Mouse (Mus musculus) stomach, postnatal 0 days (tissue): ENCODE measurements around the gene Acvrl1. TPM values are rescaled to one million over a fixed set of nuclear protein-coding genes. Genes with fewer than 3 reads are reported as not detected.

Experiments
- ATAC-seq: fragments of 200-750 bp; cut with Nextera tagmentation; 2 replicates; pipeline ENCODE4 v1.8.0; 2017; ENCODE audit not compliant: low FRiP score, low TSS enrichment
- DNase-seq: peaks from one replicate; pipeline ENCODE4 v3.0.0-alpha.2; 2016; ENCODE audit warnings: low spot score
- H3K27ac ChIP-seq: fragments of 300-500 bp; sonication (generic); replicated peaks from 2 replicates; pipeline ENCODE4 v1.5.1; 2014; ENCODE audit warnings: mild to moderate bottlenecking, control low read depth
- H3K27me3 ChIP-seq: fragments of 300-500 bp; sonication (generic); 2 replicates; pipeline ENCODE4 v1.6.1; 2014; ENCODE audit warnings: low read length; ENCODE audit not compliant: control insufficient read depth, insufficient read depth
- H3K36me3 ChIP-seq: fragments of 300-500 bp; sonication (generic); 2 replicates; pipeline ENCODE4 v1.6.1; 2014; ENCODE audit warnings: low read length, mixed read lengths; ENCODE audit not compliant: control insufficient read depth, insufficient read depth
- H3K4me1 ChIP-seq: fragments of 300-500 bp; sonication (generic); replicated peaks from 2 replicates; pipeline ENCODE4 v1.6.1; 2014; ENCODE audit warnings: antibody characterized with exemption; ENCODE audit not compliant: control insufficient read depth, insufficient read depth
- H3K4me2 ChIP-seq: fragments of 300-500 bp; sonication (generic); replicated peaks from 2 replicates; pipeline ENCODE4 v1.6.1; 2014; ENCODE audit warnings: low read depth, mild to moderate bottlenecking, control low read depth, moderate library complexity
- H3K4me3 ChIP-seq: fragments of 300-500 bp; sonication (generic); 2 replicates; pipeline ENCODE4 v1.5.1; 2014; ENCODE audit warnings: low read depth, low read length, control low read depth
- H3K9ac ChIP-seq: fragments of 300-500 bp; sonication (generic); 2 replicates; pipeline ENCODE4 v1.6.1; 2014; ENCODE audit warnings: mild to moderate bottlenecking, low read length, control low read depth, mixed read lengths
- H3K9me3 ChIP-seq: fragments of 300-500 bp; sonication (generic); 2 replicates; pipeline ENCODE4 v1.6.1; 2016; ENCODE audit warnings: low read length; ENCODE audit not compliant: control insufficient read depth
- CTCF ChIP-seq: IDR thresholded peaks from 2 replicates; pipeline ENCODE4 v1.5.1; 2016; ENCODE audit warnings: antibody characterized with exemption, low read depth, mild to moderate bottlenecking, moderate library complexity
- EP300 ChIP-seq: optimal IDR thresholded peaks from 2 replicates; pipeline ENCODE3; 2016; ENCODE audit warnings: antibody characterized with exemption
- WGBS: fragments of 180-500 bp; shearing (Covaris S2); extraction: QIAGEN DNeasy Blood & Tissue Kit; methylation state at CpG from one replicate; pipeline ENCODE4 v1.1.7; 2014; 5-methylcytosine and 5-hydroxymethylcytosine counted together
- polyA plus RNA-seq: library from polyadenylated mRNA; unstranded; fragments of >200 nt; fragmentation: Nextera tagmentation; extraction: Ambion mirVana; gene quantifications from 2 replicates; pipeline ENCODE4 v1.2.1, GENCODE M21; 2015

The Acvrl1 gene
- polyA plus RNA-seq, 1 experiment from 2014 or later, result 15.2 TPM

DNA sequence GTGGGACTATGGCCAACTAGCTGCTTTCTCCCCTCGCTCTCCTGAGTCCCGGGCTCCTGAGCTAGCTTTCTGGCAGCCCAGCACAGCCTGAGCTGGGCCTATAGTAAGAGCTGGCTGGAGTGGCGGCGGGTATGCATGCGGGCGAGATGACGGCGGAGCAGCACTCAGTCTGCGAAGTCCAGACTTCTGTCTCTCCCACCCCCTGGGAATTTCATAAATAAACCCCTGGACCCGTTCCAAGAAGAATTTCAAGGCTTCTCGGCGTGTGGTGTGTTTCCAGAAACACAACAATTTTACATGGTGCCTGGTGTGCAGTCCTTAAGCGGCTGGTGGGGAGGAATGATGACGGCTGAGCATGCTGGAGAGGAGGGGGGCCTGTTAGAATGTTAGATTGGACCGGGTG lies 34.7 kb downstream of the Acvrl1 start:
- Histone ChIP-seq H3K4me3 (no peak overlapping the region), H3K36me3 (no peaks in the 10 kb centered on the region), H3K4me1 (peaks cover 19% of the 10 kb centered on the region), H3K9me3 (no peaks in the 10 kb centered on the region), H3K27me3 (no peaks in the 10 kb centered on the region), H3K9ac (peak overlapping the region; percentile 35; the same call in 1 of the 2 replicates), H3K27ac (peak overlapping the region; percentile 84), H3K4me2 (peak overlapping the region; percentile 20; the same call in 1 of the 2 replicates)
- no peak for ATAC-seq
- no peak for DNase-seq
- TF ChIP-seq EP300, result no peak
- TF ChIP-seq CTCF, result no peak
- 26% methylated on average over 15 of the region's 15 CpGs for WGBS

DNA sequence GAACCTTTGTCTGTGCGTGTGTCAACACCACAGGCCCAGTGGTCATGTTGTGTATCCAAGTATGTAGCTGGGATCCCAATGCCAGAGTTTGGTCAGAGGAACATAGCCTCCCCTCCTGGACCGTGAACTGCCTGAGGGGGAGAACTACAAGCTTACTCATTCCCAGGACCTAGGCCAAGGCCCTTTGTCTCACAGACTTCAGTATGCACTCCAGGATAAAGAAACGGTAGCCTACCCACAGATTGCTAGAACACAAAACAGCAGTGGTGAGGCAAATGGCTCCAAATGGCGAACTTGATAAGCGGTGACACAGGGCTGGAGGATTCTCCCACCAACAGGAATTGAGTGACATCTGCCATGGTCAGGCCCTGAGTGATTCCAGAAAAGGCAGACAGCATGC lies 35.5 kb downstream of the Acvrl1 start:
- H3K4me2 ChIP-seq, result peak overlapping the region; percentile 9; the same call in 1 of the 2 replicates
- no peaks in the 10 kb centered on the region for H3K36me3 ChIP-seq
- peak overlapping the region; percentile 35; the same call in 1 of the 2 replicates for H3K9ac ChIP-seq
- no peaks in the 10 kb centered on the region for H3K9me3 ChIP-seq
- no peaks in the 10 kb centered on the region for H3K27me3 ChIP-seq
- TF ChIP-seq EP300 (no peak), CTCF (no peak)
- 42% methylated on average over 5 of the region's 5 CpGs for WGBS
- H3K27ac ChIP-seq, result peak overlapping the region; percentile 84
- DNase-seq, result no peak
- no peak overlapping the region for H3K4me3 ChIP-seq
- peaks cover 19% of the 10 kb centered on the region for H3K4me1 ChIP-seq
- no peak for ATAC-seq

DNA sequence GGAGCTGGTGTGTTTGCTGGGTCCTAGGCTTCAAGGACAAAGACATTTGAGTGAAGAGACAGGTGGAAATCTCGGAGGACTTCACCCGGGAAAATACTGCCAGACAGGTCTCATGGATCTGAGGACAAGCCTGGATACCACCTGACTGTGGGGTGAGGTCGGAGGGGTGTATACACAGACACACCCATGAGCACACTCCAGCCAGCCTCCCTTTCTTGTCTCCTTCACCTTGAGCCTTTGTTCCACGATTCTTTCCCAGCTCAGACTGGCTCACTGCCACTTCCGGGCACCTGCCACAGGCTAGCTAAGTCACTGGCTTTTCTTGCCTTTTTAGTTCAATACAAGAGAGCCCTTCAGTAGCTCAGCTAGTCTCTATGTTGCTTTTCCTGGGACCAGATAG lies 36.0 kb downstream of the Acvrl1 start:
- WGBS, result 44% methylated on average over 5 of the region's 5 CpGs
- peak; percentile 91 for DNase-seq
- H3K9me3 ChIP-seq, result no peaks in the 10 kb centered on the region
- H3K36me3 ChIP-seq, result no peaks in the 10 kb centered on the region
- peak overlapping the region; percentile 9; the same call in 1 of the 2 replicates for H3K4me2 ChIP-seq
- H3K27me3 ChIP-seq, result no peaks in the 10 kb centered on the region
- no peak for TF ChIP-seq CTCF
- peaks cover 19% of the 10 kb centered on the region for H3K4me1 ChIP-seq
- H3K27ac ChIP-seq, result peak overlapping the region; percentile 84
- H3K4me3 ChIP-seq, result no peak overlapping the region
- no peak overlapping the region for H3K9ac ChIP-seq
- ATAC-seq, result peak; percentile 81

DNA sequence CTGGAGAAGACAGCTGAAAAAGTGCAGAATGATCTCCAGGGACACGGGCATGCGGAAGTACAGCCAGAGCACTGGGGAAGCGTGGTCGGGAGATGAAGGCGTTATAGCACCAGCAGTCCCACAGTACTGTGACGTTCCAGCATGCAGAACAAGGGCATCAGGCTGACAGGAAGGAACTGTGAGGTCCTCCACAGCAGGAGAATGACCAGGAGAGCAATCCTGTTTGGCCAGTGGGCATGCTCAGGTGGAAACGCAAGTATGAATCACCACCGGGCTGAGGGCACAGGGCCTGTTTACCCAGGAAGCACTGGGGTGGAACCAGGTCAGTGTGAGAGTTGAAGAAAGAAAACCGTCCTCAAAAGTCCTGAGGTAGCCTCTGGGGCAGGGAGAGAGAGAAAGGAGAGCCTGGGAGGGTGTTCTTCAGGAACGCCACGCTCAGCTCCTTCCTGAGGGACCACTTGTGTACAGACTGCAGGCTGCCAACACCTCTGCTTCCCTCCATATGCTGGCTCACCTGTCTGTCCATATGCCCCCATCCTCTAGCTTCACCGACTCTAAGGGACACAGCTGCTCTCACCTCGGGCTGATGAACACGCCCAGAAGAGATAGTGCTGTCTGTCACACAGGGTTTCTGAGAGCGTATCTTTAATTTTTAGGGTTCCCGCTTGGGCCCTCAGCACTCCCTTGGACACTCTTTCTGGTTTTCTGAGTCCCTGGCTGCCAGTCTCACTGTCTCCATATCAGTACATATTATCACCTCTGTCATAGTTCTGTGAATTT lies 37.5 kb downstream of the Acvrl1 start:
- no peak overlapping the region for H3K4me2 ChIP-seq
- no peaks in the 10 kb centered on the region for H3K36me3 ChIP-seq
- peak overlapping the region; percentile 84 for H3K27ac ChIP-seq
- H3K9me3 ChIP-seq, result no peaks in the 10 kb centered on the region
- peak; percentile 79 for DNase-seq
- peak; percentile 72 for ATAC-seq
- 50% methylated on average over 16 of the region's 16 CpGs for WGBS
- peaks cover 19% of the 10 kb centered on the region for H3K4me1 ChIP-seq
- no peaks in the 10 kb centered on the region for H3K27me3 ChIP-seq
- no peak overlapping the region for H3K4me3 ChIP-seq
- no peak for TF ChIP-seq CTCF
- TF ChIP-seq EP300, result no peak
- H3K9ac ChIP-seq, result no peak overlapping the region

DNA sequence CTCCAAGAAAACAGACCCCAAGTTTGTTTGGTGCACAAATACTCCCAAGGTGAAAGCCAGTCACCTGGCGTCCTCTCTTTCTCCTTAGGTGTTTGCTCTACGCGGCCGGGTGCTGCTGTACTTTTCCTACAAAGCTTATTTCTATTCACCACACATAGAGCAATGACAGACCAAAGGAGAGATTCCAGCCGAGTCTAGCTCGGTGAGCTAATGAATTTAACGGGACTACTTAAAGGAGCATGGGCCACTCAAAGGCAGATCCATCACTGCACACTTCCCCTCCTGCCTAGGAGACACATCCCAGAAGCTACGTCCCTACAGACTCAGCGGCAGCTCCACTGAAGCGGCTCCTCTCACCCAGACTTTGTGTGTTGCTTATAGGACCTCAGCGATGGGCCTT lies 39.2 kb downstream of the Acvrl1 start:
- H3K9ac ChIP-seq, result no peak overlapping the region
- ATAC-seq (no peak), DNase-seq (no peak)
- H3K4me3 ChIP-seq, result no peak overlapping the region
- H3K9me3 ChIP-seq, result no peaks in the 10 kb centered on the region
- H3K4me2 ChIP-seq, result no peak overlapping the region
- WGBS, result 51% methylated on average over 11 of the region's 11 CpGs
- H3K27me3 ChIP-seq, result no peaks in the 10 kb centered on the region
- no peaks in the 10 kb centered on the region for H3K36me3 ChIP-seq
- no peak overlapping the region for H3K27ac ChIP-seq
- no peak for TF ChIP-seq CTCF
- no peak for TF ChIP-seq EP300
- H3K4me1 ChIP-seq, result peaks cover 13% of the 10 kb centered on the region

DNA sequence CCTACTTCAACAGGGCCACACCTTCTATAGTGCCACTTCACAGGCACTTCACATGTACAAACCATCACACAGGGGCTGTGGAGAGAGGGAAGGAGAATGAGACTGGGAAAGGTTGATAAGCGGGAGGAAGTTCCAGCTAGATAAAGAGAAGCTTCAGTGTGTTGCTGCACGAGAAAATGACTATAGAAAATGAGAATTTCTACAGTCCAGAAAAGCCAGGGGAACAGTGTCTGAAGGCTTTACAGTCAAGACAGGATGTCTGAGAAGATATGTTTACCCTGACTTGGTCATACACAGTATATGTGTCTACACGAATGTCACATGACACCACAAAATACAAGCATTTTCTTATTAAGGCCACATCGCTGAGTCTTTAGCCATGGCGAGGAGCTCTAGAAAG lies 41.6 kb downstream of the Acvrl1 start:
- ATAC-seq, result no peak
- no peaks in the 10 kb centered on the region for H3K9me3 ChIP-seq
- H3K4me1 ChIP-seq, result no peaks in the 10 kb centered on the region
- 0 out of 2 replicates have a peak overlapping the region, but pooled peaks have one; percentile 69 for H3K27ac ChIP-seq
- no peak overlapping the region for H3K9ac ChIP-seq
- no peak overlapping the region for H3K4me3 ChIP-seq
- DNase-seq, result no peak
- H3K36me3 ChIP-seq, result no peaks in the 10 kb centered on the region
- WGBS, result 78% methylated on average over 5 of the region's 5 CpGs
- H3K4me2 ChIP-seq, result no peak overlapping the region
- TF ChIP-seq CTCF, result no peak
- no peak for TF ChIP-seq EP300
- no peaks in the 10 kb centered on the region for H3K27me3 ChIP-seq
